Mouse (Mus musculus): ENCODE data around the gene Gm43720. TPM values are rescaled to one million over a fixed set of nuclear protein-coding genes. Genes with fewer than 3 reads are reported as not detected.
"Not testable (repeated sequence)": the region's sequence is repeated elsewhere in the genome, so short reads cannot be mapped to it uniquely, and the experiment has no call there.

The Gm43720 gene
- total RNA-seq, 2 experiments from 2014 or later: not detected

DNA sequence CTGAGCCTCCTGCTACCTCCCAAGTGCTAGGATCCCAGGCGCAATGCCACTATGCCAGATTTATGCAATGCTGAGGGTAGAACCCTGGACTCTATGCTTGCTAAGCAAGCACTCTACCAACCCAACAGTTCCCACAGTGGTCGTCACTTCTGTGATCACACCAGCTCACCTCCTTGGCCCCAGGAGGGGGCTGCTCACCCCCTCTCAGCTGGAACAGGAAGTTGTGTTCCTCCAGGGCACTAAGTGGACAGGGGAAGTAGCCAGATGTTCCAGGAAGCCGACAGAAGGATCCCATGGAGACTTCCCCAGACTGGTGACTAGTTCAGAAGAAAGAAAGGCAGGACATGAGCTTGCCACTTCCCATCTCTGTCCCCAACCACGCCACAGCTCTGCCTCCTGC, 17.8 kb downstream of the Gm43720 start:
- no peak for DNase-seq

DNA sequence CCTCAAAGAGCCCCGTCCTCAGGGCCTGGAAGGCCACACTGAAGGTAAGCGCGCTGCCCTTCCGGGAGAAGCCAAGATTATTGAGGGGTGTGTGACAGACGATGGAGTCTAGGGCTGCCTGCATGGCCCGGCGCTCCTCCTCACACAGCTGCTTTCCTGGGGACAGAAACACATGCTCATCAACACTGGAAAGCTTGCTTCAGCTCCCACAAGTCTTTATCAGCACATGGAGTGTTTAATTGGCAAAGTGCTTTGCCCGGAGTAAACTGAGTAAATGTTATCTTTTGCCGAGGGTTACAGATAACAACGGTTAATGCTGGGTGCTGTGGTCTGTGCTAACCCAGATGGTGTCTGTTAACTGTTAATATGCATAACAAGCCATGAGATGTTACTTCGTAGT, 18.9 kb downstream of the Gm43720 start:
- no peak for DNase-seq

DNA sequence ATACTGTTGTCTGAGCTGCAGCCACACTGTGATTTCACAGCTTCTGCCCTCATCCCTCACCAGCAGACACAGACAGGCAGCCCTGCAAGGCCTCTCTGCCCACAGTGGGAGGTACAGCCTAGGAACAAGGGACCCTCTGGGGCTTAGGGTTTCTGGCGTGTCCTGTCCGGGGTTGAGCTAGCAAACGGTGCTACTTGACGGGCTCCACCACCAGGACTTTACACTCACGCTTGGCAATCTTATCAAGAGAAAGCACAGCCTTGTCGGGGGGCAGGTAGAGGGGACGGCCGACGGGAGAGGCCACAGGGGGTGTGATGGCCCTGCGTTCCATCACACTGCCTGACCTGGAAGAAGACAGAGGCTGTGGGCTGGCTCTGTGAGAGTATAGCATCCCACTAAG, 19.7 kb downstream of the Gm43720 start:
- DNase-seq: no peak

DNA sequence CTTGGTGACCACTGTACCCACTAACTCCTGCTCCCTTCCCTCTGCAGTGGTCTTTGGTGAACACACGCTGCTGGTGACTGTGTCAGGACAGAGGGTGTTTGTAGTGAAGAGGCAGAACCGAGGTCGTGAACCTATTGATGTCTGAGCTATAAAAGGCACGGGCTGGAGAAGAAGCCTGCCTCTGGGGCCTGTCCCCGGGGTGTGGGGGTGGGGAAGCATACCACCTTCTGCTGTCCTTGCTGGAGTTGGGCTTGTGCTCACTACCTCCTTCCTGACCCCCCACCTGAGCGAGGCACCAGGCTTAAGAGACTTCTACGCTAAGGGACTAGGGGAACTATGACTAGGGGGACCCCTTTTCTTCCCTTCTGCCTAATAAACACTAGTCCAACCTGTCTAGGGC, 20.8 kb downstream of the Gm43720 start:
- DNase-seq: no peak

DNA sequence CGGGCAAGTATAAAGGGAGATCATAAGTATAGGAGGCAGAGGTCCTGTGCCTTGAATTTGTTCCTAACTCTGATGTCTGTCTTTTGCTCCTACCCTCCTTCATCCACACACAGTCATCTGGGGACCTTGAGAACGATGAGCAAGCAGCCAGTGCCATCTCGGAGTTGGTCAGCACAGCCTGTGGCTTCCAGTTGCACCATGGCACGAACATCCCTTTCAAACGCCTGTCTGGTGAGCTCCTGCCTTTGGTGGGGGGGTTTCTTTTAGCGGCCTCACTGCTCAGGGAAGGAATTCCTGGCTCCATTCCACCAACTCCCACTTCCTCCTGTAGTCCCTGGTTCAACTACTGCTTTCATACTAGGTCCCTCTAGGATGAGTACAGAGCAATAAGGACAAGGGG, 21.2 kb downstream of the Gm43720 start:
- DNase-seq: no peak

DNA sequence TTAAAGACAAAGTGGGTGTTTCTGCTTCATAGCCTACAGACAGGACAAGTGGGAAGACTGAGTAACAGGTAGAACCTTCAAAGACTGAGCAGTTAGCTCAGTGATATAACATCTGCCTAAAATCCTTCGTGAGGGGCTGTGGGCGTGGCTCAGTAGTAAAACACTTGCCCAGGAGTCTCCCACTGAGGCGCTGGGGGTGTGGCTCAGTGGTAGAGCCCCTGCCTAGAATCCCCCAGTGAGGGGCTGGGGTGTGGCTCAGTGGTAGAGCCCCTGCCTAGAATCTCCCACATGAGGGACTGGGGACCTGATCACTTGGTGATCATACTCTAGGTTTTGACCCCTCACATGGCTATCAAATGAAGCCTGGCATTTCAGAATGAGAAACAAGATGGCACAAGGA, 21.7 kb downstream of the Gm43720 start:
- DNase-seq: no peak

DNA sequence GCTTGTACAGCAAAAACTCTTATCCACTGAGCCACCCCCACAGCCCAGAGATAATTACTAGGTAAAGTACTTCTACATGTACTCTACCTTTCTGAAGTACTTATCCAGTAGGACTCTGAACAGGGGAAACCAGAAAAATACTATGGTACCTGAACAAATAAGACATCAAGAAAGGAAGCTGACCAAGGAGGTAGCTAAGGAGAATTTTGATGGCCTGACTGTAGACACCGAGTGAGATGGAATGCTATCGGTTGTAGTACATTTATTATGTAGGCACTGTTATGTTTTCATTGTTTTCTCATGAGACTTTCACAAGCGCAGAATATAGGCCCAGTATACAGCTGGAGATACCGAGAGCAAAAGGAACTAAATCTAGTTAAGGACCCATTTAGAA, 22.2 kb downstream of the Gm43720 start:
- DNase-seq: no peak

DNA sequence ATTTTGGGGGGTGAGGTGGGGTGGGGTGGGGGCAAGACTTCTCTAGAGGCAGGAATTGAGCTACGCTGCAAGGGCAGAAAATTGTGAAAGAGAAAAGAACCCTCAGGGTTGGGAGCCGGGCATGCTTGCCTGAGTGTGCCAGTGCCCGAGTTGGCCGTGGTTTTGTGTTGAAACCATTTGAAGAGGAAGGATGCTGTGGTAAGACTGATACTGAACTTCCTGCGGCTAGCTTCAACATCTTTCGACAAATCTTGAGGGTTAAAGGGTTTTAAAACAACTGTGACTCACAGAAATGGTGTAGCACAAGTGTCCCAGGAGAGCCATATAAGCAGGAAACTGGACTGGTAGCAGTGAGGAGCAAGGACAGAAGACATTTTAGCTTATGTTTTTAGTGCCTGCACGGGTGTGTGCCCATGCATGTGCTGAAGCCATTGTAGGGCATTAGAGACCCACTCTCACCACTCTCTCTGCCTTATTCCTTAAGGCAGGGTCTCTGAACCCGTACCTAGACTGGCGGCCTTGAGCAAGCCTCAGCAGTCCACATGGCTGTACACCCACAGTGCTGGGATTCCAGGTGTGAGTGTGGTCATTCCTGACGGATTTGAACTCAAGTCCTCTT, 22.7 kb downstream of the Gm43720 start:
- DNase-seq: no peak

DNA sequence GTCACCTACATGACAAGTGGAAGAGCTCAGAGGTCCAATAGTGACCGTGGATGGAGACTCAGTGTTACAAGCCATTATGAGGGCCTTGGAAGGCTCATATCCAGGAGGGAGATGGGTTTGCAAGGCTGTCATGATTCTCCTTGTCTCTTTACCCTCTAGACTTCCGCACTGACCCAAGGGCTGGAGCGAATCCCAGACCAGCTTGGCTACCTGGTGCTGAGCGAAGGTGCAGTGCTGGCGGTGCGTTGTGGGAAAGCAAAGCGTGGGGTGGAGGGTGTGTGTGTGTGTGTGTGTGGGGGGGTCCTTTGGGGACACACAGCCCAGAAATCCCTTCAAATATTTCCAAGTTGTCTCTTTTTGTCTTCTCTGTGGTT, 23.7 kb downstream of the Gm43720 start:
- DNase-seq: no peak

DNA sequence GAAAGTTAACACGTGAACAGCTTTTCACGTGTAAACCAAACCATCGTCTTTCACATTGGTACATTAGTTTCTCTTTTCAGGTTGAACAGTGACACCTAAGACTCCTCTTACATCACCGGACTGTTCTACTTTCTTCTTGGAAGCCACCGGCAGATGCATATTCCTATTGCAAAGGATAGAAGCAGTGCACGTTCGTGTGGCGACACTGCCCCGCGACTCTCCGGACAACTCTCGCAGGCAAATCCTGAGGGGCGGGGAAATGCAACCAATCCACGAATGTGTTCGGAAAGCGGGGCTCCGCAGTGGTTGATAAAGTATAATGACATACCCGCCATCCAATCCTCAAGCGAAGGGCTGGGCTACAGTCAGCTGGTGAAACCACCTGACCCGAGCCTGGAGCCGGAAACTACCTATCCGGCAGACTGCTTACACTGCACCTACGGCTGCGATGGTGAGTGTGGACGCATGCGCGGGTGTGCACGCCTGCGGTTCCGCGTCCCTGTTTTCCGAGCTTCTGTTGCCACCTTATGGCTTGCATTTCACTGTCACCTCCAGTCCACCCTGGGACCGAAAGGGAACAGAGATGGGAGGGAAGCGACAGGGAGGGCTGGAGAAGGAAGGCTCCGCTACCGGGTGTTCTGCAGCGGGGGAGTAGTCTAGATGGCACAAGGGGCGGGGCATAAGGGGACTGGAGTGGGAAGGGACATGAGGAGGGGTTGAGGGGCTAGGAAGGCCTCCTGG, 24.2 kb downstream of the Gm43720 start, which contains the start of gene Lamtor4:
TSS of gene Lamtor4 (plus strand) at position 130 of the 741 bp plus-strand sequence.
- peak; percentile 94 for DNase-seq

DNA sequence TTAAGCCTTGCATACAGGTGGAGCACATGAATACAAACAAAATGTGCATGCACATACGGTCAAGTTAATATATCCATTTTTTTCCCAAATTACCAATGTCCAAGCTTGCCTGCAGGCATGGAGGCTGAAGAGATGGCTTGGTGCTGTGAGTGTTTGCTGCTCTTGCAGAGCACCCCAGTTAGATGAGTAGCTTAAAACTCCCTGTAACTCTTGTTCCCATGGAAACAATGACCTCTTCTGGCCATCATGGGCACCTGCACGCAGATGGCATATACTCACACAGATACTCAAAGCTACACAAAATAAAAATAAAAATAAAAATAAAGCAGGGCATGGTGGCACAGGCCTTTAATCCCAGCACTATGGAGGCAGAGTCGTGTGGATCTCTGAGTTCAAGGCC, 26.7 kb downstream of the Gm43720 start:
- DNase-seq: no peak

DNA sequence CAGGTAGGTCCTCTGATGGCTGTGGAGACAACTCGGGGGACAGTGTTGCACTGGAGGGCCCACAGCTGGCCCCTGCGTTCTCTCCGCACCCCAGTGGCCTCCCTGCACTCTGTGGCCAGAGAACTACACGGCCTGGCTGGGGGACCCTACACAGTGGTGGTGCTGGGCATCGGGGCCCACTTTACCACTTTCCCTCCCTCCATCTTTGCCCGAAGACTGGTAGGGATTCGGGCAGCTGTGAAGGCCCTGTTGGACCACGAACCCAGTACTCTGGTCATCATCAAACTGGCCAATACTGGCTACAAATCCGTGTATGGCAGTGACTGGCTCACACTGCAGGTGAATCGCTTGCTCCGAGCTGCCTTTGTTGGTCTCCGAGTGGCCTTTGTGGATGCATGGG, 28.6 kb downstream of the Gm43720 start:
- DNase-seq: no peak

DNA sequence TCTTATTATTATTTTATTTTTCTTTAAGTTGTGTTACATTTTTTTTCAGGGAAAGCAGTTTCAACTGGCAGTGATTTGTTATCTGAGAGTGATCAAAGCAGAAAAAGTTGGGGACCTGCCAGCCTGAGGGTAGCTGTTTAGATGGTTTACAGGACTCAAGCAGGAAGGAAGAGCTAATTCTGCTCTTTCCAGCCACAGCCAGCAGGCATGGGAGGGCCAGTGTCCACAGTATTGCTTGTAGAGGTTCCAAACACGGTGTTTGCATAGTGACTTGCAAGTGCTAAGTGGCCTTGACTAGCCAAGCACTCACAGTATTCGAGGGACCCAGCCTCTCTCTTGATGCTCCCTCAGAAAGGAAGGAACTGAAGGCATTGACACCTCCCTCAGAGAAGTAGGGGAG, 38.2 kb downstream of the Gm43720 start:
- DNase-seq: no peak

DNA sequence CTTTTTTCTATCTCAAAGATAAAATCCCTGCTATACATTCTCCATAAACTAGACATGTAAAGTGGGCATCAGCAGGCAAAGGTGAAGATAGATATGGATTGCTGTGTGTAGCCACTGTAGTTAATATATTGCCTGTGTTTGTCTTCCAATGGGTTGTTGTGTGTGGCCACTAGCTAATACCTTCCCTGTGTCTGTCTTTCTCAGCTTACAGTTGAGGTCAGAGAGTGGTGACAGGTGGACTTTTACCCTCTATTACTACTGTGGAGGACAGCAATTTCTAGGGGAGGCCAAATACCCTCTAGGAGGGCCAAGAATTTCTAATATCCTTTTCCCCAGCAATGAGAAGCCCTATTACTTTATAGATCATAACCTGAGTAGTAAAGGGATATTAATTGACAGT, 45.5 kb downstream of the Gm43720 start:
- no peak for DNase-seq

DNA sequence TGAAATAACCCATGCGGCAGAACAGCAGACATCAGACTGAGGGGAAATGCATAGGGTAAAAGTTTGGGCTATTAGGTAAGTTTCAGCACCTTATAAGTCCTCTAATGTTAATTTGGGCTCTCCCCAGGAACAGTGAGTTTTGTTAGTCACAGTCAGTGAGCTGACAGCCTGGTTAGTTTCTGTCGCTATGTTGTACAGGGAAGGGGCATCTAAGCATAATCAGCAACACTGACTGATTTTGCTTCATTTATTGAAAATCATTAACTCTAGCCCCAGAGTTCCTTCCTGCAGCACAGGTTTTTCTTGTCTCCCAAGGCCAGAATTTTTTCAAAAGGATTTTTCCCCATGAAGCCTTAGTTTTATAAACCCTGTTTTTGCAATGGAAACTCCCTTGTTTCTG, 46.0 kb downstream of the Gm43720 start:
- DNase-seq: no peak

DNA sequence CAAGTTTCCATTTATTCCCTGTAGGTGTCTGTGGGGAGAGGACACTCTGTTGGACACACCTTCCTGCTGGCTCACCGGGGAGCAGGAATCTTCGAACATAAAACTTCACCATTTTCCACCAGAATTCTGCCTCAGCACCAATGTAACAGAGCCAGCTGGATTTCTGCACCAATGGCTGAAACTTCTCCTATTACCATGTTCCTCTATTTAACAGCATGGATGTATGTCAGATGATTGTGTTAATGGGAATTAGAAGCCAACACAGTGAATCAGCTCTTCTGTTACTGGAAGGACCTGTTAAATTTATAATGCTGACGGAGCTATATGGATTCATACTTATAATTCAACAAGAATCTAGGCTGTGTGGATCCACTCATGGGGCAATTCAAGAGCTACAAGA, 50.2 kb downstream of the Gm43720 start:
- DNase-seq: no peak

DNA sequence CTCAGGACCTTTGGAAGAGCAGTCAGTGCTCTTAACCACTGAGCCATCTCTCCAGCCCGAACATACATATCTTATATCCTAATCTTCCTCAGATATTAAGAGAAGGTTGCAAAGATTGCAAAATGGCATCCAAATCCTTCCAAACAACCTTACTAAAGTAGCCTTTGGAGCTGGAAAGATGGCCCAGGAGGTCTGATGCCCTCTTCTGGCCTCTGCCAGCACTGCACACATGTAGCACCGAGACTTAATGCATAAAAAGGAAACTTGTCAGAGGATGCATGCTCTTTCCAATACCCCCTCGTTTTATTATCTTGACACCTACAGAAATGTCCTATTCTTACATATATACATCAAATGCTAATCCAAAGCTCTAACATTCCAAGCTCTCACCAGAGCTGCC, 51.7 kb downstream of the Gm43720 start:
- DNase-seq: peak; percentile 40

DNA sequence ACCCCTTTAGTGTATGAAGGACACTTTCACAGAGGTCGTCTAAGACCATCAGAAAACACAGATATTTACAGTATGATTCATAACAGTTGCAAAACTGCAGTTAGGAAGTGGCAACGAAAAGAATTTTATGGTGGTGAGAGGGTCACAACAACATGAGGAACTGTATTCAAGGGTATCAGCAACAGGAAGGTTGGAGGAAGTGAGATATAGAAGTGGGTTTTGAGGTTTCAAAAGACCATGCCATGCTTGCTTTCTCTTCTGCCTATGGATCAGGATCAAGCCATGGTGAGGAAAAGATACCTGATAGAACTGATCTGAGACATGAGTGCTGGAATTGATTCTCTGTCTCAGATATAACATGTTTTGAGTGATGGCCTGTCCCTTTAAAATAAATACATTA, 52.4 kb downstream of the Gm43720 start:
- DNase-seq: no peak

DNA sequence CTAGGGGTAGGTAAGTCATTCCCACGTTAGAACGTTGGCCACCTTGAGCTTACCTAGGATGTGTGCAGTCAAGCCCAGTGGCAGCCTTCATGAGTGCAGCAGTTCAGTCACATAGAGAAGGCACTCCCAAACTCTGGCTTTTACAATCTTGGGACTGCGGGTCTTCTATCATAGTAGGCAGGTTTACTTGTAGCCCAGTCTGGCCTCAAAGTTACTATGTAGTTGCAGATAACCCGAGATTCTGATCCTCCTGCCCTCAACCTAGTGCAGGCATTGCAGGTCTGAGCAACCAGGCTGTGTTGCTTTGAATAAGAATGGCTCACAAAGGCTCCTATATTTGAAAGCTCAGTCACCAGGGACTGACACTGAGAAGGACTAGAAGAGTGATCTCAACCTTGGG, 53.3 kb downstream of the Gm43720 start:
- DNase-seq: no peak

DNA sequence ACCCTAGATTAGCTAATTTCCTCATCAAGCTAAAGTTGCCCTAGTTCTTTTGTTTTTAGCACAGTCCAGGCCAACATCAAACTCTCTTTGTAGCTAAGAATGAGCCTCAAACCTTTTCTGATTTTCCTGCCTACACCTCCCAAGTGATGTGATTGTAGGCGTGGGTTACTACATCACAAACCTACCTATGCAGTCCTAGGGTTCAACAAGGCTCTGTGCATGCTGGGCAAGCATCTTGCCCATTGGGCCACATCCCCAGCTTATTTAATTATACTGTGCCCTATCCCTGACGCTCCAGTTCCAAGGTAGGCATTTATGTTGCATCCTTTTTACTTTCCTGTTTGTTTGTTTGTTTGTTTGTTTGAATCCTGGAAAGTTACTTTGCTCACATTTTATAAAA, 54.1 kb downstream of the Gm43720 start, which contains the start of gene Nxpe5:
TSS of gene Nxpe5 (plus strand) at position 199 of the 400 bp plus-strand sequence.
- DNase-seq: no peak

DNA sequence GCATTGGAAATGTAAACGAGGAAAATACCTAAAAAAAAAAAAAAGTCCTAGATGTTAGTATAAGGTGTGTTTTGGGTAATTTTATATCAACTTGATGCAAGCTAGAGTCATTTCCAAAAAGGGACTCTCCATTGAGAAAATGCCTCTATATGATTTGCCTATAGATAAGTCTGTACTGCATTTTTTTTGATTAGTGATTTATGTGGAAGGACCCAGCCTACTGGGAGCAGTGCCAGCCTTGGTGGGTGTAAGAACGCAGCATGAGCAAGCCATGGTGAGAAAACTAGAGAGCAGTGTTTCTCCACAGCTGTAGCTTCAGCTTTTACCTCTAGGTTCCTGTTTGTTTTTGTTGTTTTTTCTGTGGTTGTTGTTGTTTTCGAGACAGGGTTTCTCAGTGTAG, 56.5 kb downstream of the Gm43720 start:
- DNase-seq: no peak

DNA sequence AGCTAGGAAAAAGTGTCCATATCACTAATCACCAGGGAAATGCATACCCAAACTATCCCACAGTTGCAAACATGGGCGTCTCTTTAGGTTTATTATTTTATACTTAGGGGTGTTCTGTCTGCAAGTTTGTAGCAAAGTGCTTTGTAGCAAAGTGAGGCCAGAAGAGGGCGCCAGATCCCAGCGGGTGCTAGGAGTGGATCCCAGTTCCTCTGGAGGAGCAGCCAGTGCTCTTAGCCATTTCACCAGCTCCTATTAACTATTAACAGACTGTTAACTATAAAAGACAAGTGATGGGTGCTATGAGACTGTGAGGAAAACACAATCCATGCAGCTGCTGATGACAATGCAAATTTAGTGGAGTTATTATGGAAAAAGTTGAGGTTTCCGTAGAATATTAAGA, 57.6 kb downstream of the Gm43720 start:
- peak; percentile 90 for DNase-seq

DNA sequence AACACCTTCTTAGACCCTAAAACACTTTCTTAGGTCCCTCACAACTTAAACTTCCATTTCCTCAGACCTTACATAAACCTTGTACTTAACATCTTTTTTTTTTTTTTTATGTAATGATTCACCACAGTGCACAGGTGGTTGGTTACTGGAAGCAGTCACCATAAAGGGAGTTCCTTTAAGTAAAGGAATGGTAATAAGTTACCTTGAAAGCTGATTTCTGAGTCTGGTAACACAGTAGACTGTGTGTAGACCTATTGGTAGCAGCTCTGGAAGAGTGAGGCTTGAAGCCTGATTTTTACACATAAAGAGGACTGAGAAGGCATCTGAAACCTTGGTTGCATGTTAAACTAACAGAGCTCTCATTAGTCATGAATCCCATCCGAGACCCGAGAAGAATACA, 59.9 kb downstream of the Gm43720 start:
- DNase-seq: no peak

DNA sequence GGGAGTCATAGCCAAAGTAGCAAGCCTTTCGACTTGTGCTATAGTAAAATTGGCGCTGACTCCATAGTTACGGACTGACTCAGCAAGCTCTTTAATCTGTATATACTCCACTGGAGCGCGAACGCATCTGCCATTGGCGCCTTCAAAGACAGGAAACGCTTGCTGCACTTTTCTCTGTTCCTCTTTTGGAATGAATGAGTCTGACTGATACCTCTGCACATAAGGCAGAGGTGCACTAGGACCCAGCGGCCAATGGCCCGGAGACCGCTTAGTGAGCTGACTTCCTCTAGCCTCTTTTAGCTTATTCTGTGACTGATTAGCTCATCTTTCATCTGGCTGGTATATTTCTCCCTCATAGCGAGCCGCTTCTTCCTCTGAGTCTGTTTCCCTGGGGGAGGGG, 63.1 kb downstream of the Gm43720 start:
- not testable (repeated sequence) for DNase-seq

All from heart, postnatal 4 days (tissue).